Mouse (Mus musculus): ENCODE data around the gene Gpr139. TPM values are rescaled to one million over a fixed set of nuclear protein-coding genes. Genes with fewer than 3 reads are reported as not detected.

Gene Gpr139
- polyA plus RNA-seq, 1 experiment from 2014 or later = 16.6 TPM

GRCm38 (mm10) chr7:119111771-119112170, 72.6 kb downstream of the Gpr139 start:
- Histone ChIP-seq H3K4me2 (ENCODE audit: low read length) (no peak overlapping the region), H3K9me3 (replicated peaks; ENCODE audit: control insufficient read depth, low read length, poor library complexity, severe bottlenecking) (no peaks in the 10 kb centered on the region), H3K27me3 (ENCODE audit: control insufficient read depth, insufficient read depth, low read depth, low read length) (no peaks in the 10 kb centered on the region), H3K4me3 (ENCODE audit: low read depth, low read length) (no peak overlapping the region), H3K9ac (ENCODE audit: low read depth, low read length) (no peak overlapping the region), H3K36me3 (ENCODE audit: control insufficient read depth, insufficient read depth, low read length) (no peaks in the 10 kb centered on the region), H3K27ac (ENCODE audit: low read length) (no peak overlapping the region), H3K4me1 (ENCODE audit: control insufficient read depth, insufficient read depth, low read length) (no peaks in the 10 kb centered on the region)
- ATAC-seq = no peak
- 74% methylated on average over 8 of the region's 8 CpGs for WGBS

- ATAC-seq = no peak
- WGBS = 88% methylated on average over 4 of the region's 4 CpGs
- Histone ChIP-seq H3K9me3 (replicated peaks; ENCODE audit: control insufficient read depth, low read length, poor library complexity, severe bottlenecking) (no peaks in the 10 kb centered on the region), H3K9ac (ENCODE audit: low read depth, low read length) (no peak overlapping the region), H3K4me3 (ENCODE audit: low read depth, low read length) (no peak overlapping the region), H3K4me2 (ENCODE audit: low read length) (no peak overlapping the region), H3K36me3 (ENCODE audit: control insufficient read depth, insufficient read depth, low read length) (no peaks in the 10 kb centered on the region), H3K4me1 (ENCODE audit: control insufficient read depth, insufficient read depth, low read length) (no peaks in the 10 kb centered on the region), H3K27me3 (ENCODE audit: control insufficient read depth, insufficient read depth, low read depth, low read length) (no peaks in the 10 kb centered on the region), H3K27ac (ENCODE audit: low read length) (no peak overlapping the region)
Measured at GRCm38 (mm10) chr7:119105878-119106277, 78.5 kb downstream of the Gpr139 start.

- H3K4me3 ChIP-seq (ENCODE audit: low read depth, low read length) = no peak overlapping the region
- H3K27me3 ChIP-seq (ENCODE audit: control insufficient read depth, insufficient read depth, low read depth, low read length) = no peaks in the 10 kb centered on the region
- WGBS = 77% methylated on average over 3 of the region's 3 CpGs
- no peak for ATAC-seq
- H3K9me3 ChIP-seq (replicated peaks; ENCODE audit: control insufficient read depth, low read length, poor library complexity, severe bottlenecking) = no peaks in the 10 kb centered on the region
- no peaks in the 10 kb centered on the region for H3K4me1 ChIP-seq (ENCODE audit: control insufficient read depth, insufficient read depth, low read length)
- H3K9ac ChIP-seq (ENCODE audit: low read depth, low read length) = no peak overlapping the region
- H3K27ac ChIP-seq (ENCODE audit: low read length) = no peak overlapping the region
- no peaks in the 10 kb centered on the region for H3K36me3 ChIP-seq (ENCODE audit: control insufficient read depth, insufficient read depth, low read length)
- H3K4me2 ChIP-seq (ENCODE audit: low read length) = no peak overlapping the region
Measured at GRCm38 (mm10) chr7:119096583-119096982, 87.8 kb downstream of the Gpr139 start.

Other genes with a start within 250 kb of the Gpr139 start
- 2.9 and 3.1 TPM in 2 replicates for gene Gprc5b, start 189.4 kb downstream of the Gpr139 start, polyA plus RNA-seq (2015; fragmentation: Nextera tagmentation; extraction: Ambion mirVana)